Mouse (Mus musculus): ENCODE data around the gene Def6.

GRCm38 (mm10) chr17:28255651-28256050, 48.1 kb downstream of the Def6 start:
- TF ChIP-seq CTCF (IDR thresholded peaks at IDR 0.05 in 2 of 3, conservative IDR thresholded peaks at IDR 0.05 in 1 of 3; ENCODE audit: control insufficient read depth in 1 of 3, insufficient read depth in 1 of 3, low read depth in 2 of 3, low read length in 3 of 3, poor library complexity in 1 of 3, severe bottlenecking in 1 of 3) = no peak
- TF ChIP-seq POLR2A (IDR thresholded peaks at IDR 0.05; ENCODE audit: control insufficient read depth in 1 of 2, insufficient read depth in 1 of 2, low read depth in 1 of 2, low read length in 2 of 2, poor library complexity in 1 of 2) = no peak
- no peak for TF ChIP-seq JUND (IDR thresholded peaks at IDR 0.05; ENCODE audit: low read depth, low read length)
- TF ChIP-seq ZNF384 (IDR thresholded peaks at IDR 0.05; ENCODE audit: low read depth, low read length) = no peak
- no peak for TF ChIP-seq NRF1 (IDR thresholded peaks at IDR 0.05; ENCODE audit: insufficient read depth, low read depth, low read length, poor library complexity, severe bottlenecking)
- no peak for TF ChIP-seq GATA1 (IDR thresholded peaks at IDR 0.05; ENCODE audit: low read depth, low read length)
